Mouse (Mus musculus): ENCODE results near the gene Vps26c. TPM values are rescaled to one million over a fixed set of nuclear protein-coding genes. Genes with fewer than 3 reads are reported as not detected.

Gene Vps26c
- total RNA-seq (2012; rRNA removed) (46.9 and 47.8 TPM in 2 replicates), total RNA-seq (2014; rRNA removed) (74.4 and 75.5 TPM in 2 replicates), polyA plus RNA-seq (2012; ENCODE audit: insufficient read length, low read depth) (40.0 and 43.5 TPM in 2 replicates)

- peak; percentile 99 for DNase-seq (ENCODE audit: extremely low read depth)
- TF ChIP-seq ETS1 (conservative IDR thresholded peaks at IDR 0.05; ENCODE audit: low read depth, low read length) (peak; percentile 70), MEF2A (IDR thresholded peaks at IDR 0.05; ENCODE audit: borderline replicate concordance, low read depth, low read length) (peak; percentile 55; the same call in 1 of the 2 replicates), ZNF384 (IDR thresholded peaks at IDR 0.05; ENCODE audit: low read depth, low read length) (peak; percentile 98), ZC3H11A (IDR thresholded peaks at IDR 0.05; ENCODE audit: low read depth, low read length) (no peak), JUND (conservative IDR thresholded peaks at IDR 0.05; ENCODE audit: low read depth, low read length) (no peak), POLR2A (IDR thresholded peaks at IDR 0.05; ENCODE audit: low read depth, low read length) (peak; percentile 99), JUN (IDR thresholded peaks at IDR 0.05; ENCODE audit: insufficient read depth, low read depth, low read length) (no peak), PAX5 (IDR thresholded peaks at IDR 0.05; ENCODE audit: low read length) (no peak), ELF1 (IDR thresholded peaks at IDR 0.05; ENCODE audit: low read depth, low read length) (peak; percentile 94), CTCF (conservative IDR thresholded peaks at IDR 0.05 in 1 of 2, IDR thresholded peaks at IDR 0.05 in 1 of 2; ENCODE audit: low read depth in 2 of 2, low read length in 2 of 2) (no peak), CHD2 (IDR thresholded peaks at IDR 0.05; ENCODE audit: low read length) (peak; percentile 63), MYC (IDR thresholded peaks at IDR 0.05; ENCODE audit: low read depth, low read length) (peak; percentile 87), E2F4 (IDR thresholded peaks at IDR 0.05; ENCODE audit: insufficient replicate concordance, low read depth, low read length) (peak; percentile 97), BHLHE40 (IDR thresholded peaks at IDR 0.05; ENCODE audit: low read depth, low read length) (peak; percentile 98), POLR2AphosphoS2 (IDR thresholded peaks at IDR 0.05; ENCODE audit: low read depth, low read length) (peak; percentile 92; the same call in 1 of the 2 replicates), IRF4 (IDR thresholded peaks at IDR 0.05; ENCODE audit: low read depth, low read length) (peak; percentile 70), MAZ (IDR thresholded peaks at IDR 0.05; ENCODE audit: low read depth, low read length) (peak; percentile 53), KAT2A (IDR thresholded peaks at IDR 0.05; ENCODE audit: insufficient replicate concordance, low read length) (peak; percentile 77; the same call in 1 of the 2 replicates), SMC3 (IDR thresholded peaks at IDR 0.05; ENCODE audit: low read depth, low read length) (peak; percentile 10), GABPA (IDR thresholded peaks at IDR 0.05; ENCODE audit: insufficient replicate concordance, low read depth, low read length) (peak; percentile 21; the same call in 1 of the 2 replicates), NELFE (IDR thresholded peaks at IDR 0.05; ENCODE audit: low read depth, low read length) (peak; percentile 99), NRF1 (IDR thresholded peaks at IDR 0.05; ENCODE audit: low read depth, low read length) (peak; percentile 85), TBP (conservative IDR thresholded peaks at IDR 0.05; ENCODE audit: low read depth, low read length) (peak; percentile 75; the same call in 1 of the 2 replicates), CHD1 (IDR thresholded peaks at IDR 0.05; ENCODE audit: low read depth, low read length) (no peak), ZKSCAN1 (IDR thresholded peaks at IDR 0.05; ENCODE audit: borderline replicate concordance, low read depth, low read length) (no peak), ZMIZ1 (IDR thresholded peaks at IDR 0.05; ENCODE audit: low read depth, low read length) (peak; percentile 97), RCOR1 (conservative IDR thresholded peaks at IDR 0.05; ENCODE audit: low read depth, low read length) (0 out of 2 replicates have a peak, but pooled peaks have one; percentile 49), SIN3A (IDR thresholded peaks at IDR 0.05; ENCODE audit: low read length) (peak; percentile 94), TCF12 (IDR thresholded peaks at IDR 0.05; ENCODE audit: low read depth, low read length) (peak; percentile 93), HCFC1 (IDR thresholded peaks at IDR 0.05; ENCODE audit: low read depth, low read length) (peak; percentile 88), MXI1 (IDR thresholded peaks at IDR 0.05; ENCODE audit: low read depth, low read length) (peak; percentile 85), UBTF (IDR thresholded peaks at IDR 0.05; ENCODE audit: low read depth, low read length) (no peak), USF1 (IDR thresholded peaks at IDR 0.05; ENCODE audit: low read depth, low read length) (peak; percentile 95), USF2 (conservative IDR thresholded peaks at IDR 0.05; ENCODE audit: low read depth, low read length) (peak; percentile 89), MAFK (IDR thresholded peaks at IDR 0.05; ENCODE audit: insufficient replicate concordance, low read length) (no peak), MAX (IDR thresholded peaks at IDR 0.05; ENCODE audit: low read length) (peak; percentile 90), EP300 (IDR thresholded peaks at IDR 0.05; ENCODE audit: low read length) (no peak), RAD21 (IDR thresholded peaks at IDR 0.05; ENCODE audit: low read depth, low read length) (no peak)
- in situ Hi-C loops (cut with MboI; ENCODE audit: low pct_ligation_motif_present, low pct_unique_long_range_greater_than_20kb, low sequenced_read_pairs), result no loop called here
- peaks cover 7% of the 10 kb centered on the region for H3K79me2 ChIP-seq (replicated peaks; ENCODE audit: control insufficient read depth, extremely low read depth, insufficient read depth, poor library complexity, severe bottlenecking)
- dilution Hi-C loops (cut with MboI; ENCODE audit: extremely low pct_ligation_motif_present, extremely low pct_unique_long_range_greater_than_20kb, low sequenced_read_pairs), result no loop called here
- peaks cover 9 to 40% of the 10 kb centered on the region in 2 experiments for H3K4me1 ChIP-seq (ENCODE audit: control insufficient read depth in 1 of 2, insufficient read depth in 2 of 2)
- H3K27ac ChIP-seq (ENCODE audit: insufficient read depth, low read depth), result peak within 1 kb of the TSS; percentile 80
- no peaks in the 10 kb centered on the region for H3K9me3 ChIP-seq (replicated peaks; ENCODE audit: low read length)
- peak within 1 kb of the TSS; percentile 86 for H3K4me2 ChIP-seq (ENCODE audit: insufficient read depth, low read depth, poor library complexity, severe bottlenecking)
- H3K36me3 ChIP-seq (replicated peaks in 1 of 2; ENCODE audit: control insufficient read depth in 1 of 2, insufficient read depth in 1 of 2, low read length in 1 of 2), result peaks cover 0 to 21% of the 10 kb centered on the region in 2 experiments
- peak within 1 kb of the TSS; percentile 70 for H3K9ac ChIP-seq (ENCODE audit: insufficient read depth, low read depth)
- peak within 1 kb of the TSS; percentile 68 to 95 (median 82) for H3K4me3 ChIP-seq (replicated peaks in 1 of 3; ENCODE audit: low read depth in 2 of 3, low read length in 2 of 3, poor library complexity in 1 of 3)
- no peaks in the 10 kb centered on the region for H3K27me3 ChIP-seq (replicated peaks)
Measured at GRCm38 (mm10) chr16:94526344-94527151, at the start of gene Vps26c. Gene Vps26c, minus strand, starts transcription at chr16:94526830.
